Mouse (Mus musculus) natural killer cell, adult 2 months (primary cell): ENCODE results near the gene Ptgr2.
"Not testable (repeated sequence)": the region's sequence is repeated elsewhere in the genome, so short reads cannot be mapped to it uniquely, and the experiment has no call there.

Source experiments
- DNase-seq, 2 experiments: peaks; one replicate each; pipeline ENCODE4 v3.0.0; 2022; ENCODE audit warnings: low spot score in 2 of 2

The Ptgr2 gene

DNA sequence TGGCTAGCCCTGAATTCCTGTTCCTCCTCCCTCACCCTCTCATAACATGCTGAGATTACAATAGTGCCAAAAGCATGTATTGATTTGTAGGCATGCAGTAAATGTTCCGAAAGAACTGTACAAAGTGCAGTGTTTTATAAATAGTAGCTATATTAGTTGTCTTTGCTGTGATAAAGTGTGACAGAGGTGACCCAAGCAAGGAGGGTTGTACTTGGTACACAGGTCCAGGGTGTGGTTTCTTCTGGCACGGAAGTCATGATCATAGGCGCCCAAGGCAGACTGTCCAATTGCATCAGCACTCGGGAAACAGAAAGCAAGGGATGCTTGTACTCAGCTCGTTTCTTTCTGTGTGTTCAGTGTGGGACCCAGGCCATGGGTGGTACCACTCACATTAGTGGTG is 19.1 kb downstream of the Ptgr2 start:
- DNase-seq, result no peak

DNA sequence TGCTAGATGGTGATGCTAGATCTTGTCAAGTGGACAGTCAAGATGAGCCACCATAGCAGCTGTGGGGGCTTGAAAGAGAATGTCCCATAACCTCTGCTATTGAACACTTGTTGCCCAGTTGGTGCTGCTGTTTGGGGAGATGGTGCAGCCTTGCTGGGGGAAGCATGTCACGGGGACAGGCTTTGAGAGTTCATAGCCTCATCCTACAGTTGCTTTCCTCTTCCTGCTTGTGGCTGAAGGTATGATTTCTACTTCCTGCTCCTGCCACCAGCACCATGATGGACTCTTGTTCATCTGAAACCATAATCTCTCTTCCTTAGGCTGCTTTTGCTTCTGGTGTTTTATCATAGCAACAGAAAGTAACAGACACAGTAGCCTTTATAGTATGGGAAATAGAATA is 19.5 kb downstream of the Ptgr2 start:
- DNase-seq, result no peak

DNA sequence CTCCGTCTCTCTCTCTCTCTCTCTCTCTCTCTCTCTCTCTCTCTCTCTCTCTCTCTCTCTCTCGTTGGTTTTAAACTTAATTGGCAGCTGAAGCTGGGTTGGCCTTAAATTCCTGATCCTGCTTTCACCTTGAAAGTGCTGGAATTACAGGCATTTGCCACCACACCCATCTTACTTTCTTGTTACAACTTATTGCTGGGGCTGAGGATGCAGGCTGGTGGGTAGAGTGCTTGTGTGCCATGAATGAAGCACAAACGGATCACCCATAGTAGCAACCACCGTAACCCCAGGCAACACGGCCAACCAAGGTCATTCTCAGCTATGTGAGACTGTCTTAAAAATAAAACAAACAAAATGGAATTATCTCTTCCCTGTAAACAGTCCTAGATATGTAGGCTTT is 26.3 kb downstream of the Ptgr2 start:
- no peak for DNase-seq

DNA sequence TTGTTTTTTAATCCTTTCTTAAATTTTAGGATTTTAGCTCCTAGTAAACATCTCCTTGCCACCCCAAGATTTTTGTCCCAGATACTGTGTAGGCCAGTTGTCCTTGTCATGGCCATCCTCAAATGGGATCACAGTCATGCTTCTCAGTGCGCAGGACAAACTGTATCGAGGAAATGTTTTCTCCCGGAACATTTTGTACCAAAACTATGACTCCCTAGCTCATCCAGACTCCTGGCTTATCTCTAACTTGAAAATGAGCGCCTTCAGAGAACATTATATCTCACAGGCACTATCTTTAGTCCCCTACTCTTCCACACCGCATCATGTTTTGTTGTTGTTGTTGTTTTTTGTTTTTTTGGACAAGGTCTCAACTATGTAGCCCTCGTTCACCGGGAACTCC is 31.0 kb downstream of the Ptgr2 start:
- DNase-seq, result no peak

DNA sequence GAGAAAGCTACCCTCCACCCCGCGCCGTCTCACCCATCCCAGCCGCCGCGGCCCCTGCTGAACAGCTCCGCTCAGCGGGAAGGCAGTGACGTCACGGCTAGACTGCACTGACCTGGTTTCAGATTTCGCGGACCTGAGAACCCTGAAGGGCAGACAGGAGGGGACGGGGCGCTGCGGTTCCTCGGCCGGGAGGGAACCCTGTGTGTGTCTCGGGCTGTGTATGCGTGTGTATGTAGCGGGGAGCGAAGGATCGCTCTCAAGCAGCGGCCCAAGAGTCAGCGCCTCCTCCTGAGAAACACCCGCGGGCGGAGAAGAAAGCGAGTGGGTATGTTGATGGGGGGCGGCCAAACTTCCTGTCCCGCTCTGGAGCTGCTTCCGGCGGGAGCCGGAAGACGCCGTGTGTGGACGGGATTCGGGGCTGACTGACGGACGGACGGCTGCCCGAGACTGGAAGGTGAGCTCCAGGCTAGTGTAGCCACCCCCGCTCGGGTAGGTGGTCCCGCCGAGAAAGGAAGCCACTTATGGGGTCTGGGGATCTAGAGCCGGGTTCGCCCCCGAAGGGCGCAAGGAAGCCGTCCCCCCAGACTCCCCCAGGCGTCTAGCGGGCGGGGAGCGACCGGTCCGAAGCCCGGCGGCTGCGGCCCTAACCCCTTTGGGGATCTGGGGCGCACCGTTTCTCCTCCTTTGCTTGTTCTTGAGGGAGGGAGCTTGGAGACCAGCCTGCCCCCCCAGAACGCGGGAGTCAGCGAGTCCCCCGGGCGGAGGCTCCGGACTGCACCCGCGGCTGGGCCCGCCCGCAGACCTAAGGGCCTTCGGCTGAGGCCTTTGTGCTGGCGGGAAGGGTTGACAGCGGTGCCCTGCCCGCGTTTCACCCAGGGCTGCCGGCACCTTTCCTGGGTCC is 31.9 kb downstream of the Ptgr2 start, which contains the start of gene Zfp410:
Gene Zfp410, plus strand, starts transcription at position 132 of the 901 bp plus-strand sequence.
- DNase-seq, result peak; percentile 70 to 71

DNA sequence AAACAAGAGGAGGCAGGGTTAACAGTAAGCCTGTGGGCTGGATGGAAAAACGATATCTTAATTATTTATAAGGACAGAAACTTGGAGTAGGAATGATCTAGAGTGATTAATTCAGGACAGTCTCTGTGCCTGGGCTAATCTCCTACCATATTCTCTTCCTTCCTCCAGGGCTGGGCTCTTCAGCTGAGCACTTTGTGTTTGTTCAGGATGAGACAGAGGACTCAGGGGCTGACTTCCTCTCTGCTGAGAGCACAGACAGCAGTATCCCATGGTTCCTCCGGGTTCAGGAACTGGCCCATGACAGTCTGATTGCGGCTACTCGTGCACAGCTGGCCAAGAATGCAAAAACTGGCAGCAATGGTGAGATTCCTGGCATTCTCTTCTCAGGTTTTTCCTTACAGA is 42.1 kb downstream of the Ptgr2 start:
- no peak for DNase-seq

DNA sequence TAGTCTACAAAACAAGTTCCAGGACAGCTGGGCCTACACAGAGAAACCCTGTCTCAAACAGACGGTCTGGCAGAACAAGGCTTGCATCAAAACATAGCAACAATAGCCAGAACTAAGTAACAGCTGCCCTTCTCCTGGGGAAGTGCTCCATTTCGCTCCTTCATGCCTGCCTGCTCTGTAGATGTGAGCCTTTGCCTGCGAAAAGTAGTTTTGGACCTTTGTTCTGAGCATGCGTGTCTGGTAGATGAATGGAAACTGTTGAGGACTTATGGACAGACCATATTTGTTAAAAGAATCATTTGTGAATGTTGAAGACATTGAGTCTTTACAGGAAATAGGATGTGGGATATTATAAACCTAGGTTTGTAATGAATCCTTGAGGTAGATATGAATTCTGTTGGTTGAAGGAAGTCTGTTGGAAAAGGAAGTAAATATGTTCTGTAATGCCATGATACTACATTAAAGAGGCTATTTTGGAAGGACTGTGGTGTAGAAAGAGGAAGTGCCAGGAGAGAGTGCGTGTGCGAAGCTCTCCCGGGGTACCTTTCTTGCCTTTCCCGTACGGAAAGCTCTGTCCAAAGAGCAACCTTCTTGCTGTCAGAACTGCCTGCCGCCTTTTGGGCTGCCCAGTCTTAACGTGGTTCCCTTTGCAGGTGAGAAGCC is 52.1 kb downstream of the Ptgr2 start:
- DNase-seq, result no peak

DNA sequence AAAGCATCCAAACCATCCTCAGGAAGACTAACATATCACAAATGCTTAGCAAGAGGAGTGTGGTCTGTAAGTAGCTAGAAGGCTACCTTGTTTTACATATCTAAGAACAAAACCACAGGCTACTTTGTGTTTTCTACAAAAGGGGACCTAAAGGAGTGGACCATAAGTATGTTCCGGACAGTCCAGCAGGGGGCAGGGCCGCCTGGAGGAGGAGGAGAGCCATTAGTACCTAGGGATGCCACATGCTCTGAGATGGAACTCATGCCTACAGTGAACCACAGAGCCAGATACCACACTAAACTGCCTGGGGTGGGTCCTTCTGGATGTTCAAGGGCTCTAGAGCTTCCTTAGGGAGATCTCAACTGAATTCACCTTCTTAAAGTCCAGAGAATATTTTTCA is 62.2 kb downstream of the Ptgr2 start:
- peak in 1 of 2 experiments; percentile 16 for DNase-seq

DNA sequence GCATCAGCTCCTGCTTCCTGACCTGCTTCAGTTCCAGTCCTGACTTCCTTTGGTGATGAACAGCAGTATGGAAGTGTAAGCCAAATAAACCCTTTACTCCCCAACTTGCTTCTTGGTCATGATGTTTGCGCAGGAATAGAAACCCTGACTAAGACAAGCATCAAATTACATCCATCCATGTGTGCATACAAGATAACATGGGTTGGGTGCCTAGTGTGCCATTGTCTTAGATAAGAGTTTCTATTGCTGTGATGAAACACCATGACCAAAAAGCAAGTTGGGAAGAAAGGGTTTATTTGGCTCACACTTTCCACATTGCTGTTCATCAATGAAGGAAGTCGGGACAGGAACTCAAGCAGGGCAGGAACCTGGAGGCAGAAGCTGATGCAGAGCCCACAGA is 73.7 kb downstream of the Ptgr2 start:
- not testable (repeated sequence) for DNase-seq

DNA sequence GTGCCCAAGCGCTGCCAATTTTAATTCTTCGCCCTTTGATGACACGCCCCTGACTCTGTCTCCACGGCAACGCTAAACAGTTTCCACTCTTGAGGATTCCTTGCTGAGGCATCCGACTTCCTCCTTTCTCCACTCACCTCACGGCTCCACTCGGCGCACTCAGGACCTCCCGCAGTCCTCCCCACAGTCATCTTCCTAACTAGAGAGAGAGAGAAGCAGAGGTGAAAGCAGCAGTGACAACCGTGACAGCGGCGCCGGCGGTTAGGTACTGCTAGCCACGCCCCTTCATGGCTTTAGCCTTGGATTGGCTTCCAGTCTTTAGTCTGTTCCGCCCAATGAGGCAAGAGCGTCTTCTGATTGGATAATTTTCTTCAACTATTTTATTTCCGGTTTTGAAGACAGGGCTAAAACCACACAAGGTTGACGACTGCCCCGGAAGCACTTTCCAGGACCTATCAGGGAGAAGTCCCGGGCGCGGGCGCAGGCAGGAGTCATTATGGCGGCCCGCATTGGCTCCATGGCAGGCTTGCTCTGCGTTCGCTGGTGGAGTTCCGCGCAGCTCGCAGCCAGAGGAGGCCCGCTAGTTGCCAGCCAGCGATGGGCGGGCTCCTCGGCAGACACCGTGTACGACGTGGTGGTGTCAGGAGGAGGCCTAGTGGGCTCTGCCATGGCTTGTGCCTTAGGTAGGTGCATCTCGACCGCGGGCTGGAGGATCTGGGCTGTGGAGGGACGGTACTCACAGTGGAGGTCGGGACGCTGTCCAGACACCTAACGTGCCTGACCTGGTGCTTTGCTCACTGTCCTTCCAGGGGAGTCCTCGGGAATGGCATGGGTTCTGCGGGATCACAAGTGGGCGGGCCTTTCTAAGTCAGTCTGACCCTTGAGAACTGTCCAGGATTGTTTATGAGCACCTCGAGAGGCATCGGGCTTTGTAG is 76.8 kb downstream of the Ptgr2 start, which contains the start of the genes Coq6 and Fam161b:
Gene Coq6, plus strand, starts transcription at position 103 of the 935 bp plus-strand sequence.
Gene Fam161b, minus strand, starts transcription at position 279 of the 935 bp plus-strand sequence.
- DNase-seq, result peak; percentile 92

DNA sequence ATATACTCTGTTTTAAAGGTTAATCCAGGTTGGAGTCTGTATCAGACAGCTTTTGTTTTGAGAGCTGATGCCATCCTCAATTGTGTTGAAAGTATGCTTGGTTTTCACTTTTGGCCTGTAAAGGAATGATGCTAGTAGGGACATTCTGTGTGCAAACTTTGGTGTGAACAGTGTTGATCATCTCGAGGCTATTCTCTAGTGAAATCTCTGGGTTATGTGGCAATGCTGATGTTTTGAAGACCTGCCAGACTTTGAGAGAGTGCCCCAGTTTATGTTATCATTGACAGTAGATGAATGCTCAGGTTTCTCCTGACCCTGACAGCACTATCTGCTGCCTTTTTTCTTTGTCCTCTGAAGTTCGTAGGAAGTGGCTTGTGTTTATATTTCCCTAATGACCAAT is 77.8 kb downstream of the Ptgr2 start:
- DNase-seq, result no peak

DNA sequence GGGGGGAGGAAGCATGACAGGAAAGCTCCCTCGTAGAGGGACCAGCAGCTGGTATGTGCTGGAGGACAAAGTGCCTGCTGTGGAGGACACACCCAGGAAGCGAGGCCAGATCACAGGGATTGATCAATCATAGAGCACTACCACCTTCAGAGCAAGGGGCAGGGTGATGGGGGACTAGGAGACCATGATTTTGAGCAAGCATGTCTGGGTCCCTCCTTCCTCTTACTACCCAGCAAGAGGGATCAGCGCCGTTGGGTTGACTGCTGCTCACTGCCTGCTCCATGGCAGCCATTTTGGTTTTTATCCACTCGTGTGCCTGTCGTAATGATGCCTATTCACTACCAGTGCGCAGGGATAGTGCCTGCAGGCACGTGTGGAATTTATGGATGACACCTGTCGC is 79.3 kb downstream of the Ptgr2 start:
- no peak for DNase-seq

DNA sequence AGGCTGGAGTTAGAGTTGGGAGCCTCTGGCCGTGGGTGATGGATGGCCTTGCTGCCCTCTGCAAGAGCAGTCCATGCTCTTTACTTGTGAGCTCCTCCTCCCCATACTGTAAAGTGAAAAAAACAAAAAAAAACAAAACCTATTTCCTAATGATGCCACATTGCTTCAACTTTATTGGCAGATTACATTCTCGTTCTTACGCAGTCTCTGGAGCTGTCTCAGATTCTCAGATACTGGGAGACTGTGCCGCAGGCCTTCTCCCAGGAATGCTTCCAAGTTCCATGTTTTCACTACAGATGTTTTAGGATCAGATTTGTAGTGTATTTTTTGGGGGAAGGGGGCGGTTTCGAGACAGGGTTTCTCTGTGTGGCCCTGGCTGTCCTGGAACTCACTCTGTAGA is 80.1 kb downstream of the Ptgr2 start:
- no peak for DNase-seq
